Mouse (Mus musculus) ES-E14 (cell line): ENCODE measurements around the gene Pik3ap1.

Source experiments
- CHD2 ChIP-seq: IDR thresholded peaks from 2 replicates; pipeline ENCODE4 v1.6.1; 2014; ENCODE audit warnings: mild to moderate bottlenecking, low read depth, low read length, inconsistent platforms
- HCFC1 ChIP-seq: IDR thresholded peaks from 2 replicates; pipeline ENCODE4 v1.6.1; 2012; ENCODE audit warnings: low read length, inconsistent platforms, borderline replicate concordance; ENCODE audit not compliant: insufficient read depth
- MAFK ChIP-seq: IDR thresholded peaks from 2 replicates; pipeline ENCODE4 v1.6.1; 2014; ENCODE audit warnings: mild to moderate bottlenecking, low read depth, low read length, inconsistent platforms; ENCODE audit not compliant: insufficient read depth
- ZC3H11A ChIP-seq: IDR thresholded peaks from 2 replicates; pipeline ENCODE4 v1.6.1; 2012; ENCODE audit warnings: low read depth, mild to moderate bottlenecking, inconsistent platforms, low read length, borderline replicate concordance
- ZNF384 ChIP-seq: IDR thresholded peaks from 2 replicates; pipeline ENCODE4 v1.6.1; 2012; ENCODE audit warnings: low read depth, low read length, inconsistent platforms

DNA sequence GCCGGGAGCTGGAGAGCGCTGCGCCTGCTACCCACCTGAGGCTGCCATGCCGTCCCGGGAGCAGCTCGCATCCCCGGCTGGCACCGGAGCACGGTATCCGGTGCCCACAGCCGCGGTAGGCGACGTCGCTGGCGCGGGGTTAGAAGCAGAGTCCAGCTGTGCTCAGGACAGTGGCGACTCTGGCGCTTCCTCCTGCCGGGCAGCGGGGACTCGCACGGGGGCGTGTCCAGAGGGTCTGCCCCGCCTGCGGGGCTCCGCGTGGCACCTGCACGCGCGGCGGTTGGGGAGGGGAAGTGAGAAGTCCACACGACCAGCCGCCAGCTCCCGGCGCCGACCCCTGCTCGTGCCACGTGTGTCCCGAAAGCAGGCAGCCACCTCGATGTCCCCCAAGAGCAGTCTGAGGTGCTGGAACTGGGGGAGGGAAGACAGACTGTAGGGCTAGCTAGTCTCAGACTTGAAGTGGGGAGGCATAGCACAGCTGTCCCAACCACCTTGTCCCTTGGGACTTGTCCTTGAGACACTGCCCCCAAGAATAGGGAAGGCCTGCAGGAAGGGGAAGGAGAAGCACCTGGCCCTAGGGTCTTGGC, at the start of gene Pik3ap1:
- TF ChIP-seq HCFC1 (no peak), MAFK (no peak), ZNF384 (no peak), CHD2 (no peak), ZC3H11A (no peak)
